Mouse (Mus musculus) myocyte (in vitro differentiated cells): ENCODE data around the gene Gns.
"Not testable (repeated sequence)": the region's sequence is repeated elsewhere in the genome, so short reads cannot be mapped to it uniquely, and the experiment has no call there.

Experiments
- CEBPB ChIP-seq: IDR thresholded peaks from 2 replicates; pipeline ENCODE4 v1.6.1; 2011; ENCODE audit warnings: mild to moderate bottlenecking, moderate library complexity; ENCODE audit not compliant: poor library complexity, insufficient read depth, severe bottlenecking
- E2F4 ChIP-seq: IDR thresholded peaks from one replicate; pipeline ENCODE4 v1.6.1; 2011; ENCODE audit warnings: mild to moderate bottlenecking, control low read depth, moderate library complexity; ENCODE audit not compliant: insufficient read depth
- MAX ChIP-seq: IDR thresholded peaks from one replicate; pipeline ENCODE4 v1.6.1; 2011; ENCODE audit warnings: low read depth, mild to moderate bottlenecking, control low read depth
- MYOD1 ChIP-seq, 3 experiments: IDR thresholded peaks; one replicate each; pipeline ENCODE4 v1.6.1; 2011; ENCODE audit warnings: control low read depth in 2 of 3, low read depth in 2 of 3, mild to moderate bottlenecking in 2 of 3, moderate library complexity in 1 of 3; ENCODE audit not compliant: insufficient read length in 2 of 3, control insufficient read depth in 1 of 3
- POLR2A ChIP-seq: IDR thresholded peaks from one replicate; pipeline ENCODE4 v1.6.1; 2011; ENCODE audit warnings: low read depth, mild to moderate bottlenecking, control low read depth, moderate library complexity; ENCODE audit not compliant: insufficient read length
- REST ChIP-seq: IDR thresholded peaks from one replicate; pipeline ENCODE4 v1.6.1; 2011; ENCODE audit warnings: mild to moderate bottlenecking, control low read depth, moderate library complexity; ENCODE audit not compliant: insufficient read depth, insufficient read length
- TCF12 ChIP-seq: IDR thresholded peaks from one replicate; pipeline ENCODE4 v1.6.1; 2011; ENCODE audit warnings: mild to moderate bottlenecking, control low read depth; ENCODE audit not compliant: poor library complexity, insufficient read depth, severe bottlenecking
- USF1 ChIP-seq: IDR thresholded peaks from one replicate; pipeline ENCODE4 v1.6.1; 2011; ENCODE audit warnings: low read depth, mild to moderate bottlenecking, control low read depth, moderate library complexity

DNA sequence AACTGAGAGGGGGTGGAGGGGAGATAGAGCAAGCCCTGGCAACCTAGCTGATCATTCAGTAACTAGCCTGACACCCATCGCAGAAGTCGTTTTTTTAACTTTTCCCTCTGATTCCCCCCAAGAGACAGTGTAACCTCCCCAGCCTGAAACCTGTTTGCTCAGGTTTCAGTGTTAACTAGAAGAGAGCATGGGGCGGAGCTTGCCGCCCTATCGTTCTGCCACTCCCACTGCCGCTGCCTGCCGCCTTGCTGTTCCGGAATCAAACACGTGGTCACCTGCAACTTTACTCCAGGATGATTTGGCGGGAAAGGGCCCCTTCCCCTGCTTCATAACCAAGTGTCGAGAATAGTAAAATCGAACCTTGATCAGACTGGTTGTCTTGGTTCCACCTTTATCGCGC lies 28.4 kb upstream of the Gns start:
- TF ChIP-seq POLR2A; CEBPB; REST; MYOD1 (IDR thresholded peaks at IDR 0.05; ENCODE audit: control insufficient read depth in 1 of 3, insufficient read length in 2 of 3, low read depth in 2 of 3); MAX; USF1; TCF12; E2F4: not testable (repeated sequence)
